ENCODE assay signal across 9 mouse cellular contexts in the genomic region with DNA sequence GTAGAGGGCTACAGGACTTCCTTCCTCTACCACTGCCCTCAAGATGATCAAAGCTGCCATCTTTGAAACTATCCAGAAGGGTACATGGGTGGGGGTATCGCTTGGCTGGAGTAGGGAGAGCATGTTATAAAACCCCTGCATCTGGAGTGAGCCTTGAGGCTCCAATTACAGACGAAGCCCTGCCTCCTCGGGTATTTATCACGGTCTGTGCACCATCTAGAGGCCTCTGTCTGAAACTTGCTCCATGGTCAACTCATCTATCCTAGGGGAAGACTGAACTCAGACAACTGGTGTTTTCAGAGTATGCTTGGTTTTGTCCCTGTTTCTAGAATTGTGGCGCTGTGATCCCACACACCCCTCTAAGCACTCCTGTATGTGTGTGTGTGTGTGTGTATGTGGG. TPM values are rescaled to one million over a fixed set of nuclear protein-coding genes. Genes with fewer than 3 reads are reported as not detected.
DNase-seq lines count a peak whose midpoint lies in the region; ATAC-seq and TF ChIP-seq lines count a peak whose summit lies in the region.
"Had no signal": no experiment of that assay in that cellular context is flagged by ENCODE, and none has a peak within 500 bp of the region (broad histone marks: within the 10 kb centered on the region; RNA-seq: fewer than 3 reads in every experiment).

No protein-coding gene starts in this region.

- H3K4me2 ChIP-seq in embryonic facial prominence, embryonic 14.5 days (ENCODE audit: low read depth, low read length), result no peak overlapping the region
- H3K4me2 ChIP-seq in intestine, embryonic 15.5 days (replicated peaks), result no peak overlapping the region
- H3K4me2 ChIP-seq in lung, embryonic 16.5 days (ENCODE audit: low read depth, low read length), result no peak overlapping the region
- H3K4me2 ChIP-seq in stomach, embryonic 16.5 days (ENCODE audit: low read depth, low read length), result no peak overlapping the region
- H3K4me2 ChIP-seq: heart, embryonic 13.5 days had no signal

- no peak for DNase-seq in cerebellum, adult 2 months
- DNase-seq in cerebellum, adult 8-10 months, result no peak
- peak; percentile 86 for DNase-seq in embryonic facial prominence, embryonic 14.5 days (ENCODE audit: low spot score)
- no peak for DNase-seq in gastrocnemius, adult 8-10 months (ENCODE audit: low spot score in 2 of 2)

- no peak overlapping the region for H3ac ChIP-seq in C2C12 (ENCODE audit: control insufficient read depth, insufficient read length, low read depth)

- no peaks in the 10 kb centered on the region for H3K36me3 ChIP-seq in C2C12 (ENCODE audit: control insufficient read depth, insufficient read depth)
- H3K36me3 ChIP-seq in embryonic facial prominence, embryonic 14.5 days (ENCODE audit: control insufficient read depth, insufficient read depth, low read length), result no peaks in the 10 kb centered on the region
- H3K36me3 ChIP-seq in intestine, embryonic 15.5 days, result no peaks in the 10 kb centered on the region
- no peaks in the 10 kb centered on the region for H3K36me3 ChIP-seq in lung, embryonic 16.5 days (ENCODE audit: control insufficient read depth, insufficient read depth, low read length)
- no peaks in the 10 kb centered on the region for H3K36me3 ChIP-seq in stomach, embryonic 16.5 days (ENCODE audit: control insufficient read depth, insufficient read depth, low read length)
- H3K36me3 ChIP-seq: heart, embryonic 13.5 days had no signal

- H3K4me3 ChIP-seq in cerebellum, adult 2 months (replicated peaks; ENCODE audit: insufficient read depth, low read depth, low read length), result no peak overlapping the region
- no peak overlapping the region for H3K4me3 ChIP-seq in C2C12 (ENCODE audit: insufficient read depth, poor library complexity, severe bottlenecking)
- no peak overlapping the region for H3K4me3 ChIP-seq in embryonic facial prominence, embryonic 14.5 days (ENCODE audit: low read depth, low read length)
- H3K4me3 ChIP-seq in intestine, embryonic 15.5 days (replicated peaks), result no peak overlapping the region
- no peak overlapping the region for H3K4me3 ChIP-seq in lung, embryonic 16.5 days (ENCODE audit: low read length)
- H3K4me3 ChIP-seq in stomach, embryonic 16.5 days (replicated peaks; ENCODE audit: low read length), result no peak overlapping the region
- H3K4me3 ChIP-seq: heart, embryonic 13.5 days had no signal

- no peak for TF ChIP-seq POLR2A in cerebellum, adult 2 months (IDR thresholded peaks at IDR 0.05; ENCODE audit: borderline replicate concordance, insufficient read depth, low read length)

- no peak overlapping the region for H3K9ac ChIP-seq in embryonic facial prominence, embryonic 14.5 days (ENCODE audit: low read depth, low read length)
- H3K9ac ChIP-seq in intestine, embryonic 15.5 days, result no peak overlapping the region
- no peak overlapping the region for H3K9ac ChIP-seq in lung, embryonic 16.5 days (ENCODE audit: low read length)
- 0 out of 2 replicates have a peak overlapping the region, but pooled peaks have one; percentile 18 for H3K9ac ChIP-seq in stomach, embryonic 16.5 days (ENCODE audit: low read length)
- H3K9ac ChIP-seq: heart, embryonic 13.5 days had no signal

- no peaks in the 10 kb centered on the region for H3K79me3 ChIP-seq in C2C12 (ENCODE audit: low read depth)

- H3K9me3 ChIP-seq in embryonic facial prominence, embryonic 14.5 days (ENCODE audit: control insufficient read depth, low read length), result no peaks in the 10 kb centered on the region
- no peaks in the 10 kb centered on the region for H3K9me3 ChIP-seq in intestine, embryonic 15.5 days
- H3K9me3 ChIP-seq in lung, embryonic 16.5 days (ENCODE audit: control insufficient read depth, low read length), result no peaks in the 10 kb centered on the region
- no peaks in the 10 kb centered on the region for H3K9me3 ChIP-seq in stomach, embryonic 16.5 days (replicated peaks; ENCODE audit: control insufficient read depth, low read length)
- H3K9me3 ChIP-seq: heart, embryonic 13.5 days had no signal

- no peaks in the 10 kb centered on the region for H3K79me2 ChIP-seq in C2C12 (ENCODE audit: control insufficient read depth, insufficient read depth)

- no peaks in the 10 kb centered on the region for H3K27me3 ChIP-seq in cerebellum, adult 2 months (ENCODE audit: control insufficient read depth, insufficient read depth, low read length)
- no peaks in the 10 kb centered on the region for H3K27me3 ChIP-seq in C2C12 (ENCODE audit: control insufficient read depth, insufficient read depth, insufficient read length)
- H3K27me3 ChIP-seq in embryonic facial prominence, embryonic 14.5 days (replicated peaks; ENCODE audit: control insufficient read depth, insufficient read depth, low read length), result no peaks in the 10 kb centered on the region
- no peaks in the 10 kb centered on the region for H3K27me3 ChIP-seq in intestine, embryonic 15.5 days (replicated peaks)
- no peaks in the 10 kb centered on the region for H3K27me3 ChIP-seq in lung, embryonic 16.5 days (ENCODE audit: control insufficient read depth, insufficient read depth, low read depth, low read length)
- H3K27me3 ChIP-seq in stomach, embryonic 16.5 days (ENCODE audit: control insufficient read depth, insufficient read depth, low read length), result no peaks in the 10 kb centered on the region
- H3K27me3 ChIP-seq: heart, embryonic 13.5 days had no signal

- 76% methylated on average over 5 of the region's 5 CpGs for WGBS in cerebellum, adult 2 months
- 28% methylated on average over 5 of the region's 5 CpGs for WGBS in embryonic facial prominence, embryonic 14.5 days
- WGBS in intestine, embryonic 15.5 days, result 25% methylated on average over 5 of the region's 5 CpGs
- WGBS in lung, embryonic 16.5 days, result 34% methylated on average over 5 of the region's 5 CpGs
- WGBS in stomach, embryonic 16.5 days, result 32% methylated on average over 5 of the region's 5 CpGs

- peaks cover 24% of the 10 kb centered on the region for H3K4me1 ChIP-seq in cerebellum, adult 2 months (ENCODE audit: control insufficient read depth, insufficient read depth, low read length)
- no peaks in the 10 kb centered on the region for H3K4me1 ChIP-seq in embryonic facial prominence, embryonic 14.5 days (ENCODE audit: control insufficient read depth, insufficient read depth, low read length)
- peaks cover 5% of the 10 kb centered on the region; the same call in 1 of the 2 replicates for H3K4me1 ChIP-seq in intestine, embryonic 15.5 days (replicated peaks)
- H3K4me1 ChIP-seq in lung, embryonic 16.5 days (replicated peaks; ENCODE audit: control insufficient read depth, insufficient read depth, low read length), result peaks cover 6% of the 10 kb centered on the region; the same call in 1 of the 2 replicates
- peaks cover 14% of the 10 kb centered on the region; the same call in 1 of the 2 replicates for H3K4me1 ChIP-seq in stomach, embryonic 16.5 days (ENCODE audit: control insufficient read depth, insufficient read depth, low read length)

- peak; percentile 49; the same call in 1 of the 2 replicates for TF ChIP-seq CTCF in cerebellum, adult 2 months (IDR thresholded peaks at IDR 0.05; ENCODE audit: borderline replicate concordance, insufficient read depth, low read depth, low read length)
- peak; percentile 35 for TF ChIP-seq CTCF in C2C12 (IDR thresholded peaks at IDR 0.05; ENCODE audit: control insufficient read depth, insufficient read depth, insufficient read length)

- ATAC-seq in embryonic facial prominence, embryonic 14.5 days (ENCODE audit: low read depth), result peak; percentile 84
- peak; percentile 47; the same call in 1 of the 2 replicates for ATAC-seq in intestine, embryonic 15.5 days
- ATAC-seq in lung, embryonic 16.5 days (ENCODE audit: low read depth), result peak; percentile 66
- ATAC-seq in stomach, embryonic 16.5 days (ENCODE audit: insufficient read depth, low FRiP score), result peak; percentile 58

- H3K27ac ChIP-seq in cerebellum, adult 2 months (ENCODE audit: insufficient read depth, low read length), result no peak overlapping the region
- H3K27ac ChIP-seq in embryonic facial prominence, embryonic 14.5 days (replicated peaks; ENCODE audit: low read depth, low read length), result no peak overlapping the region
- H3K27ac ChIP-seq in intestine, embryonic 15.5 days, result no peak overlapping the region
- no peak overlapping the region for H3K27ac ChIP-seq in lung, embryonic 16.5 days (ENCODE audit: low read length)
- H3K27ac ChIP-seq in stomach, embryonic 16.5 days (ENCODE audit: low read length), result no peak overlapping the region
- H3K27ac ChIP-seq: heart, embryonic 13.5 days had no signal

TF ChIP-seq in C2C12, 6 proteins besides CTCF, POLR2A, EP300 and RAD21:
- TF ChIP-seq FOSL1 (IDR thresholded peaks at IDR 0.05; ENCODE audit: insufficient read depth, low read length, poor library complexity, severe bottlenecking) (no peak), MAX (IDR thresholded peaks at IDR 0.05) (no peak), MYOG (IDR thresholded peaks at IDR 0.05; ENCODE audit: control insufficient read depth, extremely low read depth, insufficient read length) (no peak), CEBPB (IDR thresholded peaks at IDR 0.05; ENCODE audit: low read depth) (no peak), USF1 (IDR thresholded peaks at IDR 0.05; ENCODE audit: low read depth) (no peak), MYOD1 (IDR thresholded peaks at IDR 0.05; ENCODE audit: control insufficient read depth, insufficient read length, low read depth) (no peak)

RNA-seq across cellular contexts. Expression of a gene that starts 59.7 kb away (rescaled TPM):
- 0.69 and 1.1 TPM in 2 replicates for polyA plus RNA-seq in cerebellum, adult 2 months (2012; rRNA removed)
- polyA plus RNA-seq in C2C12 (2012; fragmentation: generic; extraction: Trizol), result not detected
- 16.6 and 17.0 TPM in 2 replicates for polyA plus RNA-seq in embryonic facial prominence, embryonic 14.5 days (2014; fragmentation: Nextera tagmentation; extraction: Ambion mirVana)
- polyA plus RNA-seq in intestine, embryonic 15.5 days (2015; fragmentation: Nextera tagmentation; extraction: Ambion mirVana), result 0.28 TPM in 1 of 2 replicates, not detected in the other
- polyA plus RNA-seq in lung, embryonic 16.5 days (2015; fragmentation: Nextera tagmentation; extraction: Ambion mirVana), result 5.3 and 5.4 TPM in 2 replicates
- polyA plus RNA-seq in stomach, embryonic 16.5 days (2015; fragmentation: Nextera tagmentation; extraction: Ambion mirVana), result 85.4 and 111 TPM in 2 replicates
- not detected for total RNA-seq in gastrocnemius, adult 8-10 months (2022)
- polyA plus RNA-seq: heart, embryonic 13.5 days had no signal
